Mouse (Mus musculus) thymus, postnatal 36 days (tissue): ENCODE measurements around the gene Slc2a13.

ENCODE experiments used
- DNase-seq, 2 experiments: peaks; one replicate each; pipeline ENCODE4 v3.0.0; 2022; ENCODE audit warnings: mixed read lengths in 2 of 2

The Slc2a13 gene

DNA sequence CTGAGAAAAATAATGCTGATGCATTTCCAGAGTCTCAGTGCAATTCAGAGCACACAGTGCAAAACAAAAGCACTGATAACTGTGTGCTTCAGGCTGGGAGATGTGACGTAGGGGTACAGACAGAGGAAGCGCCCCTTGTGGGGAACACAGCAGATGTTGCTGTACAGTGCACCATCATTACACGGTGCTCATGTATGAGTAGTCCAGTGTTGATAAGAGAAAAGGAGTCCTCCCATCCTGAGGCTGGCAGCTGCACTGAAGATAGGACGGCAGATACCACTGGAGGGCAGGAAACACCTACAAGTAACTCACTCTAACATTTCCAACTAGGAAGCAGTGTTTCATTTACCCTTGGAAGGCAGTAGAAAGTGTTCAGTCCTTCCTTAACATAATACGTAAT lies 312.5 kb downstream of the Slc2a13 start:
- DNase-seq: no peak

DNA sequence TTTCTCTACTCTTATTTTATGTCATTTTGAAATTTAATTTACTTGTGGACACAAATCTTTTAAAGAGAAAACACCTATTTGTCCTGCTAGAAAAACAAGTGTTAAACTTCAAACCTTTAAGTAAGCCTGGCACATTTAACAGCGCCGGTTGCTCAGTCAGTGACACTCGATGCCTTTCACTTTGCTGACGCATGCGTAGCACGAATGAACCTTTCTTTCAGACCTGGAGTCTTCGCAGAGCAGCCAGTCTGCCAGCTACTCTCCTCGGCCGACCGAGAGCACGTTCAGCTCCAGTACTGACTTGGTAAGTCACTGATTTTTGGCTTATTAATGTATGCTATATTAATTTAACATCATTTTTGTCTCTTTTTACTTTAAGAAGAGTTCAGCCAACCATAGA lies 315.9 kb downstream of the Slc2a13 start:
- no peak for DNase-seq

DNA sequence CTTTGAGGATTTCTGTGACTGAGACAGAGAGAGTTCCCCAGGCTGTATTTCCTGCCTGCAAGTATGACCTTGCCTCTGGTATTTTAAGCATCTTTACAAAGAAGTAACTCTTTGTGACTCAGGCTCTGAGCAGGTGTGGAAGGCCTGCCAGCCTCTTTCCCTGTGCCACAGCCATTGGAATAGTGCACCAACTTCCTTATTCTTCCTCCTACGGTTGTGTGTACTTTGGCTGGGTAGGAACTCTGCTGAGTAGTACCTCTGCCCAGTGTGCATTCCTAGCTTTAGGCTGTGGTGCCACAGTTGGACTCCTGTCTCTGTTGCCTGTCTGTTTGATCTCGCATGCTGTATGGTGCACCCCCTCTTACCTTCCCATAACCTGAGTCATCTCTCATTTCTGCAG lies 317.8 kb downstream of the Slc2a13 start:
- DNase-seq: no peak

DNA sequence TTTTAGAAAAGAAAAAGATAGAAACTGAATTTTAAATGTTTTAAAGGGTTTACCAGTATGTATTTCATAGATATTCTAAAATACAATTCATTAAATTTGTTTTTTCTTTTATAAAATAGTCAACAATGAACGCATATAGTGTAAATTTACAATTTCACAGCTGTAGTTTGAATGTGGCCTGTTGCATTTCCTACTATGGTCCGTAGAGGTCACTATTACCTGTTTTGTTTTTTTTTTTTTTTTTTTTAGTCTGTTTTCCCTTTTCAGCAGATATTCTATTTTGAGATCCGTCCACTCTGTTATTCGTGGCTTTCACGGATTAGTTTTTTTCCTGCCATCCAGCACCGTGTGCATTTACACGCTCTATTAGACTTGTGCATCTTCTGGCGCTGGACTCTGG lies 320.1 kb downstream of the Slc2a13 start:
- no peak for DNase-seq

DNA sequence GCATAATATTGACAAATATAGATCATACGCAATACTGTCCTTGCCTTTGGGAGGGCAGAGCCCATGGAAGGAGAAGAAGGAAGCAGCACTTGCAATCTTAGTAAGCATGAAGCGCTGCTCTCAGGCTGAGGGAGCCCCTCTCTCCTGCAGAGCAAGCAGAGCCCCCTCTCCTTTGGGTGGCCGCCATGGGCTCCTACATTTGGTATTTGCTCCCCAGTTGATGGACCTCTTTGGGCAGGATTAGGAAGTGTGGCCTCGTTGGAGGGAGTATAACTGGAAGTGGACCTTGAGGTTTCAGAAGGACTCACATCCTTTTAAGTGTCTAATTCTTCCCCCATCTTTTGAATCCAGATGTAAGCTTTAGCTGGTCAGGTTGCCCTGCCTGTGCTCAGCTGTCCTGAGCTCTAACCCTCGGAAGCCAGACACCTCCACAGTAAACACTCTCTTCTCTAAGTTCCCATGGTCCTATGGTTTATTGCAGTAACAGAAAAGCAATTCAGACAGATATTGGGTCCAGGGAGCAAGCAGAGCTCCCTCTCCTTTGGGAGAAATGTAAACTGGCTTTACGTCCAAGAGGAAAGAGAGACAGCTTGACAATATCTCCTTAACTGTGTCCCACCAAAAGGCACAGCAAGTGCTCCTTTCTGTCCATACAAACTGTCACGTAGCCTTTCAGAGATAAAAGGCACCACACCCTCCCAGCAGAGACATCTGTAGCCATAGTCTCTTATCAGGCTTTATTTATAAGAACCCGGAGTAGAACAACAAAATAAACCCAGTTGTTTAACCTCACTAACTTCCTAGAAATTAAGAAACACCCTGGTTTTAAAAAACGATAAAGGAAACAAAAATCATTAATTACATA lies 321.3 kb downstream of the Slc2a13 start:
- no peak for DNase-seq

DNA sequence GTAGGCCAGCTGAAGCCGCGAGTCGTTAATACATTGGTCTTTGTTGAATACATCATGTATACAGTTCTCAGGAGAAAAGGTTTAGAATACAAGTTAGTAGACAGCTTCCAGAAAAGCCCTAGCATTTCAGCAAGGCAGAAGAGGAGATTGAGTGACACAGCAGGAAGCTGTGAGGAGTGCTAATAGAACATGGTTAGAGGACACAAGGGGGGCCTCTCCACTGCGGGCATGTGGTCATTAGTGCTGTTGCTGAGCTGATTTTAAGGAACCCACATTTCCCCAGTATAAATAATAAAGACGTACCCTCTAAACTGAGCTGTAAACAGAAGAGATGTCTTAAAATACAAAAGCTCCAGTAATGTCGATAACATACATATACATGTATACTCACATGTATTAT lies 322.2 kb downstream of the Slc2a13 start:
- DNase-seq: no peak

DNA sequence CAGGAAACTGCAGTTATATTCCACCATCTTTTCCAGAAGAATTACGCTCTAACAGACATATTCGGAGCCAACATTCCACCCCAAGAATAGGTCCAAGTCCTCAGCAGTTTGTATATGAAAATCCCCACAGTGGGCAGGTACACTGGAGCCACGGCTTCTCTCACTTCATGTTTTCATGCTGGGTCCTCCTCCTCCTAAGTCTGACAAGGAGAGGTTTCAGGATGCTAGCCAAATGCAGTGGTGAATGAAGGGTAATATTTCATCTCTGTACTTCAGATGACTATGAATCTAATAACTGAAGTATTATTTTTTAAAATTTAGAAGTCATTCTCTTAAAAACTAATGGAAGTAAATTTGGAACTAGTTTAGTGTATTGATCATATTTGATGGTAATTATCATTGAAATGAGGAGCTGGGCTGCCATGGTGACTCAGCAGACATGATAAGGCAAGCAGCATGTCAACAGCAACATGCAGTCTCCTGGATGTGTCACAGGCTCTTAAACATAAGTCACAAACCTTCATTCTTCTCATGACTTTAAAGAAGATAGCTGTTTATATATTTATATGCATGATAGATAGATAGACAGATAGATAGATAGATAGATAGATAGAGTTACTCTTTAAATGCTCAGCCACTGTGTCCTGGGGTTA lies 332.3 kb downstream of the Slc2a13 start:
- DNase-seq: no peak

DNA sequence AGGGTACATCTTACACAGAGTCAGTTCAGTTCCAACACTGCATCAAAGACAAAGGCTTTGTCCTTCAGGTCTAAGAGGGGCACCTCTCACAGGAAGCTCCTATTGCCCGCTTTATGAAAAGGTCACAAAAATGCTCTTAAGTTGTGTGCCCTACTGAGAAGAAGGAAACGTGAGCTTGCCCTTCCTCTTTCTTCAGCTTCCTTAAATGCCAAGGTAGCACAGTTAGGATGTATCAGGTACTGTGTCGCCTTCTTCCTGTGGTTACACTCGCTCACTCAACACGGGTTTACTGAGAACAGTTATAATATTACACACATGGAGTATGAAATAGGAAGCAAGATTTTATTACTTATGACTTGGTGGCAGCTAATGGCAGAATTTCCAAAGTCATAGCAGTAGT lies 335.8 kb downstream of the Slc2a13 start:
- DNase-seq: no peak
